Mouse (Mus musculus): ENCODE results near the gene Slc25a13. TPM values are rescaled to one million over a fixed set of nuclear protein-coding genes. Genes with fewer than 3 reads are reported as not detected.
A peak's percentile ranks its signal among the peaks of the same experiment; 100 is the strongest.

Slc25a13 gene
- total and polyA plus RNA-seq, 2 experiments from 2014 or later, result 59.6 to 83.1 TPM

DNA sequence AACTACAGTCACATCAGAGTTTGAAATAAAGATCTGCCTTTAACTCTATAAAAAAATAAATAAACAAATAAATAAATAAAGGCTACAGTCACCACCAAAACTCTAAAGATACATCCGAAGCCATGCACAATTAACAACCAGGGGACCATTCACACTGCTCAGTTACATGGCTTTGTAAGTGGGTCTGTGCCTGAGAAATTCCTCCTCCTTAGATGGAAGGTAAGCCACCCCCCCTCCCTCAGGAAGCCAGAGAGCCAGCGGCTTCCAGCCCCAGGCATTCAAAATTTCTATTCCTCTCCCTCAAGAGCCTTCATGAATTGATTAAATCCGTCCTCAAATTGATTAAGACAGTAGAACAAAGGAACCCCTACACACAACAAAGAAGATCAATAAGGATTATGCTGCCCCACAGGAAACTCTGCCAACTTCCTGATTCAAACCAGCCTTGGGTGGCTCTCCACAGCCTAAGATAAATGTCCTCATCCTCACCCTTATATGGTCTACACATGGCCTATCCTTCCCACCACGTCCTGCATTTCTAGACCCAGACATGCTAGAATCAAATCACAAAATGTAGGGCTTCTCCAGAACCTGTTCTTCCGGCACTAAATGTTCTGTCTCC lies 41.5 kb downstream of the Slc25a13 start:
- TF ChIP-seq EP300 (IDR thresholded peaks at IDR 0.05; ENCODE audit: low read depth) (no peak), CTCF (IDR thresholded peaks at IDR 0.05; ENCODE audit: low read depth) (no peak)
- H3K27me3 ChIP-seq (ENCODE audit: control insufficient read depth, insufficient read depth, low read length), result no peaks in the 10 kb centered on the region
- DNase-seq (ENCODE audit: low spot score) (no peak), ATAC-seq (ENCODE audit: insufficient read depth, low read depth) (no peak)
- peaks cover 12% of the 10 kb centered on the region; the same call in 1 of the 2 replicates for H3K4me1 ChIP-seq (ENCODE audit: control insufficient read depth, insufficient read depth)
- H3K9ac ChIP-seq (replicated peaks; ENCODE audit: low read depth, low read length), result no peak overlapping the region
- WGBS, result 50% methylated on average over 5 of the region's 5 CpGs
- H3K36me3 ChIP-seq (replicated peaks; ENCODE audit: control insufficient read depth, insufficient read depth, low read length), result 0 out of 2 replicates have a peak, but pooled peaks cover 3% of the 10 kb centered on the region
- no peak overlapping the region for H3K4me3 ChIP-seq (ENCODE audit: low read depth, low read length)
- no peaks in the 10 kb centered on the region for H3K9me3 ChIP-seq (replicated peaks; ENCODE audit: control insufficient read depth, low read length)
- H3K27ac ChIP-seq (ENCODE audit: low read depth), result no peak overlapping the region
- H3K4me2 ChIP-seq (ENCODE audit: low read depth, low read length), result no peak overlapping the region

DNA sequence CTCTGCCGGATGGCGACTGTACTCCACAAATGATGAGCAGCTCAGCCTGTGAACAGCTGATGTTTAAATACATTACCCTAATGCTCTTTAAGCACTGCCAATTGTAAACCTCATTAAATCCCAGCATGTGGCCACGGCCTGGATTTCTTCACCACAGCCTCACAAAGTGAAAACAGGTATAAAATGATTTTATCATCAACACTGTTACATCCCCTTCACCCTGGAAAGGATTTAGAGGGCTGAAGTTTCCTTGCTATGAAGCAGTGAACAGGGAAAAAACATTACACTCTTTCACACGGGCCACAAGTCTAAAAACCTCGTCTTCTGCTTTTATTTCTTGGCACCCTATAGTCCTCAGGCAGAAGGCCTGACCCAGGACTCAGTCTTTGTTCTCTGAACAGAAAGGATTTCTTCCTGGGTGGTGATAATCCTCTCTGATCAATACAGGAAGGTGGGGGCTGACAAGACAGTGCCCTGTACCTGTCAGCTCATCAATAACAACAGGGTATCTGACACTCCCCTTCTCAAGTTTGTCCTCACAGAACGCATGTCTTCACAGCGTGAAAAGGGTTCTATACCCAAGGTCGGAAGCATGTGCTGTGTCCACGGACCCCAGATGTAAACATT lies 42.9 kb downstream of the Slc25a13 start:
- WGBS, result 69% methylated on average over 9 of the region's 9 CpGs
- no peak for DNase-seq (ENCODE audit: low spot score)
- Histone ChIP-seq H3K27me3 (ENCODE audit: control insufficient read depth, insufficient read depth, low read length) (no peaks in the 10 kb centered on the region), H3K4me2 (ENCODE audit: low read depth, low read length) (no peak overlapping the region), H3K4me1 (ENCODE audit: control insufficient read depth, insufficient read depth) (peaks cover 12% of the 10 kb centered on the region; the same call in 1 of the 2 replicates), H3K9me3 (replicated peaks; ENCODE audit: control insufficient read depth, low read length) (no peaks in the 10 kb centered on the region), H3K36me3 (replicated peaks; ENCODE audit: control insufficient read depth, insufficient read depth, low read length) (0 out of 2 replicates have a peak, but pooled peaks cover 2% of the 10 kb centered on the region), H3K9ac (replicated peaks; ENCODE audit: low read depth, low read length) (no peak overlapping the region), H3K4me3 (ENCODE audit: low read depth, low read length) (no peak overlapping the region), H3K27ac (ENCODE audit: low read depth) (no peak overlapping the region)
- ATAC-seq (ENCODE audit: insufficient read depth, low read depth), result no peak
- no peak for TF ChIP-seq CTCF (IDR thresholded peaks at IDR 0.05; ENCODE audit: low read depth)
- no peak for TF ChIP-seq EP300 (IDR thresholded peaks at IDR 0.05; ENCODE audit: low read depth)

DNA sequence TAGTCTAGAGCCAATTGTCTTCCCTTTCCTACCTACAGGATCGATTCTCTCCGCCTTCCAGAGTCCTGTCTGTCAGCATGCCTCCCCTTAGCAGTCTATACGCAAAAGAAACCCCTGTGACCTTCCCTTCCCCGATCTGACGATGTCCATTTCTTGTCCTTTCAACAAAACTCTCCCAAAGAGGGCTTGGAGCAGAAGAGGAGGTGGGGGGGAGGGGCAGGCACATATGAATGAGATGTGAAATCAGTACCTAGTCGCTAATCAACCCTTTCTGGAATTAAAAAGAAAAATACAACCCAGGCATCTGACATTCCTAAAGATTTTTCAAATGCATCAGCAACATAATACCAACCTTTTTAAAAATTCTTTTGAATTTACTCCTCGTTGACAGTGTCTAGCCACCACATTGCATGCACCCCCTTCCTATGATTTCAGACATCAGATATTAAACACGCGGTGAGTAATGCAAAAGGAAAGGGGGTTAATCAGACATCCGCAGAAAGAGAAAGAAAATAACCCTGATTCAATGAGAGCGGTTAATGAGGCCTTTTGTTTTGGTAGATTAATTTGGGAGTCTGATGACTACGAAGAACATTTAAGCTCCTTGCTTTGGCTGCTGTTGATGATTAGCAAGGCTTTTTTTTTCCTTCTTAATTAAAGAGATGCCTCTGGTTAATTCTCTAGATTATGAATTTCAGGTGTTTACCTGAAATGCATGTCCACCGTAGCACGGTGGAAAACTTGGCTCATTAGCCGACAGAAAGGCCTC lies 43.6 kb downstream of the Slc25a13 start:
- peaks cover 14% of the 10 kb centered on the region; the same call in 1 of the 2 replicates for H3K4me1 ChIP-seq (ENCODE audit: control insufficient read depth, insufficient read depth)

DNA sequence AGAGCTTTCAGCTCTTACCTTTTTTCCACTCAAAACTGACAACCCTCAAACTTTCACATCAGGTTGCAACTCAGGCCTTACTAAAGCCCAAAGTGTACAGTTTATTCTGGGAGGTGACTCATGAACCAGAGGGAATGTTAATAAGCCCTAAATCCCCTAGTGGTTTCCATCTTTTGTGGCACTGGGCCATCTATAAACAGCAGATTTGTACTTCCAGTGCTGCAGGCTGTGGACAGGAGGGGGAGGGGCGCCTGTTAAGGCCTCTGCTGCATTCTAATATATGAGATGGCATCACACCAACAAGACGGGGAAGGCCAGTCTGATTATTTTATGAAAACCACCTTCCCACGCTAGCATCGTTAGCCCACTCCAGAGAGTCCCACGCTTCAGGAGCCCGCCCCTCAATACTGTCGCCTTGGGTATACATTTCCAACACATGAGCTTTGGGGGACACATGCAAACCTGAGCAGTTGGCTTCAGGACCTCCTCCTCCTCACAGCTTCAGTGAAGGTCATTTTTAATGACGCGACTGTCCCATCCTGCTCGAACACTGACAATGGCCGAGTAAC lies 48.3 kb downstream of the Slc25a13 start:
- no peaks in the 10 kb centered on the region for H3K9me3 ChIP-seq (replicated peaks; ENCODE audit: control insufficient read depth, low read length)
- DNase-seq (ENCODE audit: low spot score) (peak; percentile 75), ATAC-seq (ENCODE audit: insufficient read depth, low read depth) (peak; percentile 84)
- H3K4me1 ChIP-seq (ENCODE audit: control insufficient read depth, insufficient read depth), result peaks cover 18% of the 10 kb centered on the region
- no peak overlapping the region for H3K4me2 ChIP-seq (ENCODE audit: low read depth, low read length)
- WGBS, result 56% methylated on average over 11 of the region's 11 CpGs
- H3K27me3 ChIP-seq (ENCODE audit: control insufficient read depth, insufficient read depth, low read length), result no peaks in the 10 kb centered on the region
- H3K36me3 ChIP-seq (replicated peaks; ENCODE audit: control insufficient read depth, insufficient read depth, low read length), result no peaks in the 10 kb centered on the region
- H3K9ac ChIP-seq (replicated peaks; ENCODE audit: low read depth, low read length), result no peak overlapping the region
- H3K27ac ChIP-seq (ENCODE audit: low read depth), result peak overlapping the region; percentile 64
- TF ChIP-seq CTCF (IDR thresholded peaks at IDR 0.05; ENCODE audit: low read depth) (no peak), EP300 (IDR thresholded peaks at IDR 0.05; ENCODE audit: low read depth) (no peak)
- no peak overlapping the region for H3K4me3 ChIP-seq (ENCODE audit: low read depth, low read length)

More for the DNA sequence above, 43.6 kb downstream of the Slc25a13 start:
- WGBS, result 62% methylated on average over 15 of the region's 15 CpGs
- Histone ChIP-seq H3K9me3 (replicated peaks; ENCODE audit: control insufficient read depth, low read length) (no peaks in the 10 kb centered on the region), H3K4me3 (ENCODE audit: low read depth, low read length) (no peak overlapping the region), H3K36me3 (replicated peaks; ENCODE audit: control insufficient read depth, insufficient read depth, low read length) (no peaks in the 10 kb centered on the region), H3K4me2 (ENCODE audit: low read depth, low read length) (no peak overlapping the region), H3K27ac (ENCODE audit: low read depth) (no peak overlapping the region), H3K9ac (replicated peaks; ENCODE audit: low read depth, low read length) (no peak overlapping the region), H3K27me3 (ENCODE audit: control insufficient read depth, insufficient read depth, low read length) (no peaks in the 10 kb centered on the region)
- TF ChIP-seq EP300 (IDR thresholded peaks at IDR 0.05; ENCODE audit: low read depth), result no peak
- TF ChIP-seq CTCF (IDR thresholded peaks at IDR 0.05; ENCODE audit: low read depth), result no peak
- no peak for ATAC-seq (ENCODE audit: insufficient read depth, low read depth)
- no peak for DNase-seq (ENCODE audit: low spot score)

DNA sequence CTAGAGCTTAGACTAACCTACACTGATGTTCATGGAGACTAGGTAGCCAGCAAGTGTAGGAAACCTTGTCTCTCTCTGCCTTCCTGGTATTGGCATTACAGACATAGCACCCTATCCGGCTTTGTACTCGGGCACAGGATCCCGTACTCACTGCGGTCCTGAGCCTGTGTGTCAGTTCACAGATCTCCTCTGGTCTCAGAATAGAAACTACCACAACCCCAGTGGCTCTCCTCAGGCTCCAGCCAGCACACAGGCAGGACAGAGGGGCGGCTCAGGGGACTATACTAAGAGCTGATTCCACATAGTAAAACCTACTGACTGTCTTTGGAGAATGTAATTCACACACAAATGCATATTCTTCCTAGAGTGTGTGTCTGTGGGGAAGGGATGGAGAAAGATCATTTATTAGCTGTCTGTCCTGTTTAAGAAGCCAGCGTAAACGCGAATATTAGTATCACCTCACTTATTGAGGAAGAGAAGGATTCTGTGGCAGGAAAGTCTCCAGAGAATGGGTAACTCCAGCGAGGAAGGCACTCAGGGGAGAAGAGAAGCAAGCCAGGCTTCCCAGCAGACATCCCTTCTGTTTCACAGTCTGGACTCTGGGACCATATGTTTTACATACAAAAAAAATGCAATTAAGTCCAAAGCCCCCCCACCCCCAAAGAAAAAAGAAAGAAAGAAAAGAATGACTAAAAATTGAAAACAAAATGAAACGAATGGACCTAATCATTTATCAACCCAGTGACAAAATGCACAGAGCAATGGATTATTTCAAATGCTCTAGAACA lies 49.4 kb downstream of the Slc25a13 start:
- peak; percentile 56; the same call in 1 of the 2 replicates for ATAC-seq (ENCODE audit: insufficient read depth, low read depth)
- H3K9ac ChIP-seq (replicated peaks; ENCODE audit: low read depth, low read length), result no peak overlapping the region
- peak overlapping the region; percentile 41; the same call in 1 of the 2 replicates for H3K27ac ChIP-seq (ENCODE audit: low read depth)

More for the DNA sequence above, 49.4 kb downstream of the Slc25a13 start:
- no peaks in the 10 kb centered on the region for H3K36me3 ChIP-seq (replicated peaks; ENCODE audit: control insufficient read depth, insufficient read depth, low read length)
- no peak overlapping the region for H3K4me2 ChIP-seq (ENCODE audit: low read depth, low read length)
- no peak for DNase-seq (ENCODE audit: low spot score)
- 56% methylated on average over 10 of the region's 10 CpGs for WGBS
- no peaks in the 10 kb centered on the region for H3K27me3 ChIP-seq (ENCODE audit: control insufficient read depth, insufficient read depth, low read length)
- H3K4me3 ChIP-seq (ENCODE audit: low read depth, low read length), result no peak overlapping the region
- no peaks in the 10 kb centered on the region for H3K9me3 ChIP-seq (replicated peaks; ENCODE audit: control insufficient read depth, low read length)
- TF ChIP-seq CTCF (IDR thresholded peaks at IDR 0.05; ENCODE audit: low read depth), result no peak
- TF ChIP-seq EP300 (IDR thresholded peaks at IDR 0.05; ENCODE audit: low read depth), result no peak
- peaks cover 10% of the 10 kb centered on the region for H3K4me1 ChIP-seq (ENCODE audit: control insufficient read depth, insufficient read depth)

Data from heart, postnatal 0 days (tissue).